Mouse (Mus musculus): ENCODE results near the gene Znrd1.

- TF ChIP-seq CTCF (IDR thresholded peaks at IDR 0.05; ENCODE audit: low read depth, low read length) (no peak), TAL1 (conservative IDR thresholded peaks at IDR 0.05; ENCODE audit: low read depth, low read length) (no peak), GATA1 (IDR thresholded peaks at IDR 0.05; ENCODE audit: borderline replicate concordance, low read length) (no peak)
Observed at GRCm38 (mm10) chr17:36942391-36942790, 16.0 kb downstream of the Znrd1 start.
